Mouse (Mus musculus): ENCODE measurements around the gene Jph4.
A peak's percentile ranks its signal among the peaks of the same experiment; 100 is the strongest.

Jph4 gene

DNA sequence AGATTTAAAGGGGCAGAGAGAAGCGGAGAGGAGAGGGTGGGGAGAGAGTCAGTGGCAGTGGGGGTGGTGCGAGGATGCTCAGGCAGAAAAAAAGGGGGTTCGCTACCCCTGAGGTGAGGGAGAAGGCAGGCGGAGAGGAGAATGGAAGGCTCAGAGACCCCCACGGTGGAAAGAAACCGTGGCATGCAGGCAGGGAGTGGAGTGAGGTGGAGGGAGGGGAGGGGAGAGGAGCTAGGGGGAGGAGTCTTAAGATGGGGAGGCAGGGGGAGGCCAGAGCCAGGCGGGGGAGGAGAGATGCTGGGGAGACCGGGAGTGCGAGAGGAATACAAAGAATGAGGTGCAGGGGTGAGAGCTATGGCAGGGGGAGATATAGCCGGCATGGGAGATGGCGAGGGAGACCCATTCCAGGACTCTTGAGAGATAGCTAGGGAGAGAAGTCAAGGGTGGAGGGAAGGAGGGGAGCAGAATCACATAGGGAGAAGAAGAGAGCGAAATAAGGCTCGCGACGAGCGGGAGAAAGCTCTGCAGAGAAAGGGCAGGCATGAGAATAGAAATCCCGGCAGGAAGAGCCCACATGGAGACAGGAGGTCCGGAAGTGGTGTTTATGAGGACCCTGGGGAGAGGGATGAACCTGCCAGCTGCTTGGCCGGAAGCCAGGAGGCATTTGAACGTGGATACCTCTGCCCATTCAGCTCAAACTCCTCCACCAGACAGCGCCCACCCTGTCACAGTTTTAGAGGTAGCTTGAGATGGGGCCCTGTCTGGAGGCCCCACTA is at the start of gene Jph4:
TSS of gene Jph4 (minus strand) at position 511 of the 776 bp plus-strand sequence.
- DNase-seq (ENCODE audit: low spot score), result no peak

DNA sequence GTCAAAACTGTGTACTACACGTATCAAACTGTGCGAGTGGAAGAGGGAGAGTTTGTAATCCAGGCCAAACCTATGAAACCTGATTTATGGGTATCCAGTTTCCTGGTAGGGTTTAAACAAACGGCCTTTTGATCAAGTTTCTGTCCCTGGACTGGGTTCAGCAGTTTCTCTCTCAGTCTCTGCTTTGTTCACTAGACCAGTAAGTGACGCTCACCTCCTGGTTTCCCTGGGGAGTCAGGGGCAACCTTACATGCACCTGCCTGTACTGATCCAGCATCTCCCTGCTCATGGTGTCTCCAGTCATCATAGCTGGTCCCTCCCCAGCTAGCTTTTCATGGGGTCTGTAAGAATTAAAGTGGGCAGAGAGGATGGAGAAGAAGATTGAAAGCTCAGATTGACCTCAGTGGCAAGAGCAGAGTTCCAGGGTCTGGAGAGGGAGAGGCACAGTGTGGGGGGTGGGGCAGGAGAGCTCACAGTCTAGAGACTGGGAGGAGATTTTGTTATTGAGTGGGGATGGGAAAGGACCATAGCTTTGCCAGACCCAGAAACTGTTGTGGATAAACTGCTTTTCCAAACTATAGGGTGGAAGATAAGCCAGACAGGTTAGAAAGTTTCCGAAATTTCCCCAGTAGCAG is 47.6 kb upstream of the Jph4 start:
- no peak for DNase-seq (ENCODE audit: low spot score)

DNA sequence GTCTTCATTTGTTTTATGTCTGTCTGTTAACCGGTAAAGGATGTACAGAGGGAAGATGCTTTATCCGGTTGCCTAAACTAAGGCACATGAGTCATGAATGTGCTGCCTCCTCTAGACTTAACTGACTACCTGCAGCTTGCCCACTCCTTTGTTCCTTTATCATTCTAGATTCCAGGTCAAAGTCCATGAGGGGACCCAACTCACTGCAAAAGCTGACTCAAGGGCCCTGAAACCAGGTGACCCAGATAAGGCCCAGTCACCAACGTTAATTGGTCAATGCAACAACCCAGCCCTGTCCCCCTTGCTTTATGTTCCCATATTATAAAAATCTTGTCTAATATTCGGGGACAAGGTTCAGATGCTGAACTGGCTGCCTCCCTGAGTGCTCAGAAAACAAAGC is 45.4 kb upstream of the Jph4 start:
- DNase-seq (ENCODE audit: low spot score), result no peak

DNA sequence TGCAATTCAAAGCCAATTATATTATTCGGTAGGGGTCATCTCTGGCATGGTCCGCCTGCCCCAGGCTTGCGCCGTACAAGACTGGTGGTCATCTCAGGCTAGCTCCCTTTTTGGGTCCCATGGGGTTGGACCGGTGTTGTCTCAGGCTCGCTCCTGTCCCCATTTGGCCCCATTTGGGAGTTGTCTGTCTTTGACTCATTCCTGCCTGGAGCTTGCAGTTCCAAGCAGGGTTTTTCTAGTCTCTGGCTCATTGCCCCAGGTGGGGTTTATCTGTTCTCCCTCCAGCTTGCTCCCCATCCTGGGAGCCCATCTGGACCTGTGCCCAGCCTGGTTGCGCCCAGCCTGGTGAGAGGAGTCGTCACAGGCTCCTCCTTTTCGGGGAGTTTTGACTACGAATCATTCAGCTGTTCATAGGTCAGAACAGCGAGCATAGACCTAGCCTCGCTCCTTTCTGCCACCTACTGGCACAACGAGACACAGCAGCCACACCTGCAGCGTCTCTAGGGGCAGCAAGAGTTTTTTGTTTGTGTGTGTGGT is 44.4 kb upstream of the Jph4 start:
- peak; percentile 71 for DNase-seq (ENCODE audit: low spot score)

DNA sequence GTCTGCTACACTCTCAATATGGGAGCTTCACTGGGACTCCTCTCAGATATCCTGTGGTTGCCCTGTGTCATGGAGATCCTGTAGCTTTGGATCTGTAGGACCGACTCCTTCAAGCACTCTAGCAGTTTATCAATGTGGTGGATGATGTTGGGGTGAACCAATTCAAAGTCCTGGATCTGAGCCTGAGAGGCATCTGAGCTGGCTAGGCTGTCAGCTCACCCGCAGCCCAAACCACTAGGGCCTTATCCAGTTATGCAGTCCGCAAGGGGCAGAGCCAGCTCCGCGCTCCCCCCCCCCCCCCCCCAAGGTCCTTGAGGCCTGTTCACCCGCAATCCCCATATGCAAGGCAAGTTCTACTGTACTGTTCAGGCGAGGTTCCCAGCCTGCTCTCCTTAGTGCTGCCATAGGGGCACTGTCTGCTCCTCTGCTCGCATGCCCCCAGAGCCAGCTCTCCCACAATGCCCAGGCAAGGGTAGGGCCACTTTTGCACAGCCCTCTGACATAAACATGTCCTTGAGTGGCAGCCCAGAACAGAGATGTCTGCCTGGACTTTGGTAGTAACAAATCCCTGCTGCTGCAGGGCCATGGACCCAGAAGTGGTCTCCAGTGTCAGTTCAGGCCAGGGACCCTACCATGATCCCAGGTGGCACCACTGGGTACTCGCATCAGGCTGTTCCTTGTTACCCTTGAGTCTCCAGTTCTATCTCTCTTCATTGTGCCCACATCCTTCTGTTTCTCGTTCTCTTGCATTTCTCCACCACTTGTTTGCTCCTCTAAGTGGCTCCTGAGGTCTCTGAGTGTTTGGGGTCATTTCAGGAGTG is 43.7 kb upstream of the Jph4 start:
- DNase-seq (ENCODE audit: low spot score), result no peak

DNA sequence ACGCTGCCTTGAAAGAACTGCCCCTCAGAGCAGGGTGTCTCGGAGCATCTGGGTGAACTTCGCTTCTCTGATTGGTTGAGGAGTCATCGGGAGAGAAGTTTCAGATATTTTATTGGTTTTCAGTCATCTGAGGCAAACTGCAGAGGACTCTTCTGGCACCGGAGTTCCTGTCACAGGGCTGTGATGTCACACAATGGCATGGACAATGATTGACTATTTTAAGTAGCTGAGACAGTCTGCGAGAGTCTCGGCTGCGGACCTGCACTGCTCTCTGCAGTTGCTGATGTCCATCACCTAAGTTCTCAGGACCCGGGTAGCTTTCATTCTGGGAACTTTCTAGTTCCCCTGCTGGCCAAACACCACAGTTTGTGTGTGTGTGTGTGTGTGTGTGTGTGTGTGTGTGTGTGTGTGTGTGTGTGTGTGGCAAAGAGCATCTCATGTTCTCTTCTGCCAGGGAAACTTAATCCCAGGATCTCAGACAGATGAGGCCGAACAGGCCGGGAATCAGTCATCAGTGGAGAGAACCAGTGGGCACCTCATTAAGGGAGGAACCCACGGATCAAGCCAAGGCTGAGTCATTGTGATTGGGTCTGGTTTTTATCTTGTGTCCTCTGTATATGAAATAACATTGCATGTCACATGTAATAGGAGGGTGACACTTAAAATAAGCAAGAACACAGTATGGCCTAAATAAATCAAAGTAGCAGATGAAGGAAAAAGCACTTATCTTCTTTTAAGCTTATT is 40.8 kb upstream of the Jph4 start:
- DNase-seq (ENCODE audit: low spot score), result no peak

DNA sequence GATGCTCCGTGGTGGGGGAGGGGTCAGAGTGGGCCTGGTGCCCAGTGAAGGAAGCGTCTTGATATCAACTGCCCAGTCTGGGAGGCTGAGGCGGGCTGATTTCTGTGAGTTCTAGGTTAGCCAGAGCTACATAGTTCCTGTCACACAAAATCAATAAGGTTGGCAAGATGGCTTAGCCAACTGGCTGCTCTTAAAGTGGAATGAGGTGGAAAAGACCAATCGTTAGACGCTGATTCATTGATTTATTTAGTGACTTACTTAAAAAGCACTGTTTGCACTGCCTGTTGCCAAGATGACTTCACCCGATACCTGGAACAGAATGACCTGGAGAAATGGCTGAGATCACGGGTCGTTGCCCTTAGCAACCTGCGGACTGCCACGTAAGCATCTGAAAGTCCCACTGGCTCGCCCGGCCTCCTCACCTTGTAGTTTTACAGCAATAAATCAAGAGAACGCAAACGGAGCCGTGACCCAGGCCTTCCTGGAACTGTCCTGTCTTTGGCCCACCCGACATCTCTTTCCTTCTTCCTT is 36.3 kb upstream of the Jph4 start:
- no peak for DNase-seq (ENCODE audit: low spot score)

DNA sequence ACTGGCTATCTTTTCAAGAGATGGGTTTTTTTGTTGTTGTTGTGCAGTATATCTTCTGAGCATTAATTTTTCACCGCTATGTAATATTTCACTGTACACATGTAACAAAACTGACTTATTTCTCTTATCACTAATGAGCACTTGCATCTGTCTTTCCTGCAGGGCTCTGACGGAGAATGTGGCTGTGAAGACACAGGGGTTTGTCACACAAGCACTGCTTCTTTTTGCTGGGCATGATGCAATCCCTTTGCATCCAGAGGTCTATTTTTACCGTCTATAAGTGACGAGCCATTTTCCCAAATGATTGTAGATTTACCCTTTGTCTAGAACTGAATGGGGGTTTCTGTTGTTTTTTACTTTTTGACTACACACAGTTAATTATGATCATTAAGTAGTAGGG is 35.4 kb upstream of the Jph4 start:
- no peak for DNase-seq (ENCODE audit: low spot score)

DNA sequence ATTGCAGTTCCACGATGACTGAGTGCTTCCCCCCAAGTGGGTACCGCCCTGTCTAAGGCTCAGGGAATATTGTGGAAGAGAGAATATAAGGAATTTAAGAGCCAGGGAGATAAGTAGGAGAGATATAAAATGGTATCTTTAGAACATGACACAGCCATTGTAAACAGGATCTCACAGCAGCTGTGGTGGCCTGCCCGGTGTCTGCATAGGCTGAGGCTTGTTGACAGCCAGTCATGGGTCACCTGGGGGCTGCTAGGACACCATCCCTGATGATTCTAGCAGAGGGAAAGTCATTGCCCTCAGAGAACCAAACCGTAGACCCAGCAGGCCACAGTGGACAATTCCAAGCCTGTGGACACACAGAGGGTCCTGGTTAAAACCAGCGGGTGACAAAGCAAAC is 34.2 kb upstream of the Jph4 start:
- DNase-seq (ENCODE audit: low spot score), result no peak

DNA sequence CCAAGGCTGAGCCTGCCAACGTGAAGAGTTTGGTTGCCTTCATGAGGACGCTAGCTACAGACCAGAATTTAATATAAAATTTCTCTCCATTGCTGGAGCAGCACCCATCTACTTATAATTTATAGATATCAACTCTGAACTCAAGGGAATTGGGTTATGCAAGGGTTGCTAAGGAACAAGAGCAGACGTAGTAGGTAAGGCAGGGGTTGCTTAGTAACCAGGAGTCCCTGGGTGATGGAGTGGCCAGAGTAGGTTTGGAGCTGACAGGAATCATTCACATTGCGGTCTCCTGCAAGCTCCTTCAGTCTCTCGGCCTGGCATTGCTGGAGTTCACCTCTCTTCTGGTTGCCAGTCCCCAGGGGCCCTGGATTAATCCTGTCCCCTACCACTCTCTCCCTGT is 32.3 kb upstream of the Jph4 start:
- DNase-seq (ENCODE audit: low spot score), result no peak

DNA sequence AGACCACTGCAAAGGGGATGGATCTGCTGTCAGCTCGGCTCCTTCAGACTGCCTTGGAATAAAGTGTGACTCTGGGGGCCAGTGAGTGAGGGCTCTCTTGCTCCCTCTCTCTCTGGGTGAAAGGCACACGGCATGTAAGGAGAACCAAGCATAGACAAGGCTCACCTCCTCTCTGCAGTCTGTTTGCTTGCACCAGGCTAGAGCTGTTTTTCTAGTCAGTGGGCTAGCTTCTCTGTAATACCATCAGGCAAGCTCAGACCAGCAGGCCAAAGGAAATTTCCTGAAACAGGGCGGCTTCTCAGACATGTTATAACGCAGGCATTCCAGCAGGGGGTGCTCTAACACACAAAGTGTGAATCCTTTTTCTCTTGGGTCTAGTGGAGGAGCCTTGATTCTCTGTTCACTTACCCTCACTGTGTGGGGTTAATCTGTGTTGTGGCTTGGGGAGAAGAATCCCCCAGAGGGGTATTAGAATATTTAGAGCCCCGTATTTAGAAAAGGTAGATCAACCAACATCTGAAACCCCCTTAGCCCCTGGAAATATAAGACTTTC is 31.7 kb upstream of the Jph4 start:
- DNase-seq (ENCODE audit: low spot score), result peak; percentile 68

DNA sequence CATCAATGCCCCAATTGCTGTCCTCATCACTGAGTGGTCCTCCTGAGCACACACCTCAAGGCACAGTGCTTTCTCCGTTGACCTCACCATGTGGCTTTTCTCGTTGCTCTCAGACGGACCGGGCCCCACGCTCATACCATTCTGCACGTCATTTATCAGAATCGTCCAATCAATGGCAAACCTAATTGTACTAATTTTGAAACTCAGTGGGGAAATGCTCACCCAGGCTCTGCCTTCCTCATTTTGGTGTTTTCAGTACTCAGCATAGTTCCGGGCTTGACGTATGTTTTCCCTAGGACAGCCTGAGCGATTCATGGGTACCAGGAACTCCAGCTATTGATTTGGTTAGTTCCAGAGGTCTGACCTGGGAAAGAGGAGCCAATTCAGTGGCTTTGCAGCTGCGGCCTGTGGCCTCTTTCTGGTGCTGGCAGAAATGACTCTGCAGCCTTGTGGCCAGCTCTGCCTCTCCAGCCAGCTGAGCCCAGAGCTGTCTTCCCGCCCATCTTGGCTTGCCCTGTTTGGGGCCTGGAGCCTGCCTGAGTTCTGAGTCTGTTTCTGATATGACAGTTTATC is 30.2 kb upstream of the Jph4 start:
- peak; percentile 12 for DNase-seq (ENCODE audit: low spot score)

DNA sequence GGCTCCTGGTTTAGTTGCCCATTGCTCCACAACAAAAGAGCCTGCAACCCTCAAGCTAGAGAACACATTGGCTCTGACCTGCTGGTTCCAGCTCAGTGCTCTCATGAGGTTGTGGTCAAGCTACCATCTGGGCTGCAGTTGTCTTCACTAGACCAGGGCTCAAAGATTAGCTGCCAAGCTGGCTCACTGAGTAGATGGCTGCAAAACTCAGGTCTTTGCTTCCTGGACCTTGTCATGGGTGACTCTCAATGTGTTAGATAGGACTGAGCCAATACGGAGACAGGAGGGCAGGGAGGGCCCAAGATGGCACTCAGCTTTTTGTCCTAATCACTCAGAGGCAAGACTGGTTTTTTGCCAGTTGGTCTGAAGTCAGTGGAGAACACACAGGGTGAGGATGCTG is 29.6 kb upstream of the Jph4 start:
- no peak for DNase-seq (ENCODE audit: low spot score)

DNA sequence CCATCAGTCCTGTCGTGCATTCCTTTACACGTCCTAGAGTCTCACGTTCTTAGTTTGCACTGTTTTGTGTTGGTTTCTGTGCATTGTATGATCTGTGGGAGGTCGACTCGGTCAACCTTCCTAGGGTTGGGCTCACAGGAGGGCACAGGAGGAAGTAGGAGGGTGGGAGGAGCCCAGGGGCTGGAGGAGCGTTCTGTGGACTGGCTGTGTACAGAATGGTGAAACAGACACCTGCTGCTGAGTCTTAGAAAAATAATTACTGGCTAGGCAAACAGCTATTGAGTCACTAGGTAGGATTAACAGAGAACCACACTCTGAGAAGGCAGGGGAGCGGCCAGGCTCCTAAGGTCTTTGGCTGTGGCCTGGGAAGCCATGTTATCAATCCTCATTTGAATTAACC is 22.6 kb upstream of the Jph4 start:
- no peak for DNase-seq (ENCODE audit: low spot score)

DNA sequence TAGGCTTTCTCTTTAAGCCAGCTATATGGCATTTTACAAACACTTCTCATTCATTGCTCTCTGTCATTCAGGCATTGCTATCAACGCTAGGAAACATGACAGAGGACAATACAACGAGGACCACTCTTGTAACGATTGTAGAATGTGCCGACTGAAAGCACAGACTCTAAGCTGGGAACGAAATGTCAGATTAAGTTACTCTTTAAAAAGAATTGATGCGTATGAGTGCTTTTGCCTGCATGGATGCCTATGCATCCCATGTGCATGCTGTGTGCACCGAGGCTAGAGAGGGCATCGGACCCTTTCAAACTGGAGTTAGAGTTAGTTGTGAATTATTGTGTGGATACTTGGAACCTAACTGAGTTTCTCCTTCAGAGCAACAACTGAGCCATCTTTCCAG is 18.9 kb upstream of the Jph4 start:
- no peak for DNase-seq (ENCODE audit: low spot score)

DNA sequence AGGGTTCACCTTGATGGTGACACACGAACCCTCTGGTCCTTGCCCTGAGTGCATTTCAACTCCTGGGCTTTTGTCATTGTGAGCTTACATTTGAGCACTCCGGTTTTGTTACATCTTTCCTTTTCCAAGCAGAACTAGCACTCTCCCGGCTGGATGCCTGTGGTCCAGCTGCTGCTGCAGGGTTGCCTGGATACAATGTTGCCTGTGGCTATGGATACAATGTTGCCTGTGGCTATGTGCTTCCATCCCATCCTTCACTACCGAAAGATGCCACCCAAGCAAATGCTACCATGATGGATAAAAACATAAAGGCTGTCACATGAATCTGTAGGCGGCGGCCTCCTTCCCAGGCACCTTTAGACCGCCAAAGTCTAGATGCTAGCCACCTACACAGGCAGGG is 9.8 kb upstream of the Jph4 start:
- DNase-seq (ENCODE audit: low spot score), result no peak

DNA sequence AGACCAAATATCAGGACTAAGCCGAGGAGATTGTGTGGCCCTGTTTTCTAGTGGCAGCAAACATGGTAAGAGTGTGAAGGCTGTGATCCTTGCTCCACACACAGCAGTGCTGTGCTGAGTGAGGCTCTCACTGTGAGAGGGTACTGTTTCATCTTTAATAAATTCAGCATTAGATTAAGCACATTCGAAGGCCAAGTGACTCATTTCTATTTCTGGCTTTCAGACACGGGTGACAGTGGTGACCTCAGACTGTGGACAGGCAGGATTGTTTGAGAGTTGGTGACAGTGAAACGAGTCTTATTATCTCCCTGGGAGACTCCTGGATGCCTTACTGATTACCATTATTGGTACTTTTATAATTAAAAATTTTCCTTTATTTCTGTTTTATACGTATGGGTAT is 9.0 kb upstream of the Jph4 start:
- no peak for DNase-seq (ENCODE audit: low spot score)

DNA sequence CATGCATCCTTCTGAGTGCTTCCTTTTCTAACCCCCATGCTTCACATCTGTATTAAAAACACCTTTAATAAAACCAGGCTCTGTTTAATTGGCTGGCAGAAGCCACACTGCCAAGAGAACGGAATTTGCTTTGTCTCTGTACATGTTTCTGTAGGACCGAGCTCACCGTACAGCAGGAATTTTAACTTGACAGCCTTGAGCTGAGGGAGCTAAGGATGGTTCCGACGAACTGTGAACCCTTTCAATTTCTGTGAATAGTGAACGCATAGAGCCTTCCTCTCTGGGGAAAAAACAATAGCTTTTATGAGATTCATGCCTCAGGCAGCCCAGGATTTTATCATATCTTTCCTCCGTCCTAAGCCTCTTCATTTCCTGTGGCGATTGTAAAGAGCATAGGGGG is 5.6 kb upstream of the Jph4 start:
- DNase-seq (ENCODE audit: low spot score), result no peak

DNA sequence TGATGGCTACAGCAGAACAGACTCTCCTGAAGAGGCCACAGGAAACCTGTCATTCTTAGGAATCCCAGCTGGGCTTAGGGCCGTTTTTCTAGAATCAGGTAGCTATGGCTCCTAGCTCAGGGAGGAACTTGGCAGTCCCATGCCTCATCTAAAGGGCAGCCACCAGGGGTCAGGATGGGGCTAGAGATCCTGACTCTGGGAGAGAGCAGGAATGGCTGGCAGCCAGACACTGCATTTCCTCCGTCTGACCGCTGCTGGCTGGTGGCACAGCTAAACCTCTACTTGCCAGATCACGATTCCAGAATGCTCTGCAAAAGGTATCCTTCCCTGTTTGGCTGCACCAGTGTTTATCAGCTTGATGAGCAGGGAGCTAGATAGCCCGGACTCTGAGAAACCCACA is 5.2 kb upstream of the Jph4 start:
- peak; percentile 68 for DNase-seq (ENCODE audit: low spot score)

DNA sequence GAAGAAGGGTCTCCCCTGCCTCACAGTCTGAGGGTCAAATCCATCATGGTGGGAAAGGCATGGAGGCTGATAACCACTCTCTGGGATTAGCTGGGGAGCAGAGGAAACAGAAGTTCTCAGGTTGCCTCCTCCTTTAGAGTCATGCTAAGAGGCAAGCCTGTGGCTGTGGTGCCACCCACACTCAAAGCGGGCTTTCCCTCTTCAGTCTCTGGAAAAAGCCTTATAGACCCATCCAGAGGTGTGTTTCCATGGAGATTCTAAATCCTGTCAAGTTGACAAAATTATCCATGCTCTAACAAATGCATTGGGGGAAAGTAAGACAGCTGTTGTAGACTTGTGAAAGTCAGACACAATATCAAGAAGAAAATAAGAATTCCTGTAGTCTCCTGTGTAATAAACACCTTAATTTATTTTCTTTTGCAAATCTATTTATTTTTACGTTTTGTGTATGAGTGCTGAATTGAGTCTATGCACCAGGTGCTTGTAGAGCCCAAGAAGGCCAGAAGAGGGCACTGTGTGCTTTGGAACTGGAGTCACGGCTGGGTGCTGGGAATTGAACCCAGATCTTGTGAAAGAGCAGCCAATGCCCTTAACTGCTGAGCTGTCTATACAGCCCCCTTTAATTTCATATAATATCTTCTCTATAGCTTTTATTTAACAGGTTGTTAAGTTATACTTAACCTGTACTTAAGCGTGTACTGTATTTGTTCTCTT is 2.8 kb upstream of the Jph4 start:
- DNase-seq (ENCODE audit: low spot score), result no peak

DNA sequence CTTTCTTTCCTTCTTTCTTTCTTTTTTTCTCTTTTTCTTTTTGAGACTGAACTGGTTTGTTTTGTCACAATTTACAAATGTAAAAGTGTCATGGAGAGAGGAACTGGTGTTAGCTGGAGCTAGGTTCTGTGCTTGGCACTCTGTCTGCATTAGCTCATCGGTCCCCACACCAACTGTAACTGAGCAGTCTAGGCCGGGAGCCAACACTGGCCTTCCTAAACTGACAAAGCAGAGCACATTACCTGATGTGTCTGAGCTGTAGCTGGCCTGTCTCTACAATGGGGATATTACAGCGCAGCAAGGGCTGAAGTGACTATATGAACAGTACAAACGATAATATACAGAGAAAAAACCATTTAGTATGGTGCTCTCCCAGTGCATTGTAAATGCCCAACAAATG is 2.1 kb upstream of the Jph4 start:
- DNase-seq (ENCODE audit: low spot score), result no peak
